Mouse (Mus musculus) skeletal muscle tissue, adult 2 months (tissue): ENCODE data around the gene Csnk2a2.

ENCODE experiments used
- DNase-seq: peaks from one replicate; pipeline ENCODE4 v3.0.0-alpha.2; 2012; ENCODE audit warnings: low read depth, low spot score

The Csnk2a2 gene

GRCm38 (mm10) chr8:95490006-95490405 lies at the start of gene Csnk2a2:
Gene Csnk2a2 (minus strand): TSS chr8:95490039.
- DNase-seq, result no peak

GRCm38 (mm10) chr8:95539487-95539886 lies 49.6 kb upstream of the Csnk2a2 start:
- no peak for DNase-seq

- DNase-seq, result no peak
Measured at GRCm38 (mm10) chr8:95533584-95534387, 43.9 kb upstream of the Csnk2a2 start, which contains the start of gene Ccdc113. Gene Ccdc113 (plus strand): TSS chr8:95534085.

GRCm38 (mm10) chr8:95532206-95532605 lies 42.4 kb upstream of the Csnk2a2 start:
- no peak for DNase-seq

DNA sequence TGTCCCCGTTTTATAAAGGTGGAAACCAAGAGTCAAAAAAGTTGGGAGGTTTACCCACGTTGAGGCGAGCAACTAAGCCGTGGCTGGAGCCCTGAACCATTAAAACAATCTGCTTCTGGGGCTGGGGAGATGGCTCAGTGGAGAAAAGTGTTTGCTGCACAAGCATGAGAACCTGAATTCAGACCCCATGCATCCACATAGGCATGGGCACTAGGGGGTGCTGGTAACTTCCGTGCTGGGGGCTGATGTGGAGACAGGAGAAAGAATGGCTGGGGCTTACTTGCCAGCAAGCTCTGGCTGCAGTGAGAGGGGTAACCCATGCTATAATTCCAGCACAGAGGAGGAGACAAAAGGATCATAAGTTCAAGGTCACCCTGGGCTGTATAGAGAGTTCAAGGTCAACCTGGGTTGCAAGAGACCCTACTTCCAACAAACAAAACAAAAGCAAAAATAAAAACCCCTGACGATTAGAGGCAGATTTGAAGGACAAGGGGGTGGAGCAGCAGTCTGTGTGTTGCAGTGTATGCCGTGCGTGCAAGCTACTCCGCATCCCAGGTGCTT lies 39.0 kb upstream of the Csnk2a2 start:
- DNase-seq, result no peak

- no peak for DNase-seq
Measured at GRCm38 (mm10) chr8:95528194-95528593, 38.4 kb upstream of the Csnk2a2 start.

GRCm38 (mm10) chr8:95523991-95524390 lies 34.2 kb upstream of the Csnk2a2 start:
- DNase-seq, result no peak

- DNase-seq, result no peak
Measured at GRCm38 (mm10) chr8:95516928-95517327, 27.1 kb upstream of the Csnk2a2 start.

DNA sequence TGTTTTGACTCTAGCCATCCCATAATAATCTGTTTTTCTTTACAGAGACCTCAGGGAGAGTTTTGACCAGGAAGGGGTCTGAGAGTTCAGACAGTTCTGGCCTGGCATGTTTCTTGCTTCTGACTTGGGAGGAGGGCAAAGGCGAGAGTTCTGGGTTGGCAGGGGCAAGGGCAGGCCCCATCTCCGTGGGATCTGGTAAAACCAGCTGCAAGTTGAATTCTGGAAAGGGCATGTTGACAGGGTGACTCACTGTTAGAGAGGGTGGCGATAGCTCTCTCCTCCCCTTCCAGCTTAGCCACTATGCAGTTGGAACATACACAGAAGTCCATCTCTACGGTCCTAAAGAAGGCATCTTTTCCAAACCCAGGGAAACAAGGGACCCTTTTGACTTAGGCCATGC lies 23.4 kb upstream of the Csnk2a2 start:
- DNase-seq, result no peak

GRCm38 (mm10) chr8:95512257-95512656 lies 22.4 kb upstream of the Csnk2a2 start:
- DNase-seq, result no peak

DNA sequence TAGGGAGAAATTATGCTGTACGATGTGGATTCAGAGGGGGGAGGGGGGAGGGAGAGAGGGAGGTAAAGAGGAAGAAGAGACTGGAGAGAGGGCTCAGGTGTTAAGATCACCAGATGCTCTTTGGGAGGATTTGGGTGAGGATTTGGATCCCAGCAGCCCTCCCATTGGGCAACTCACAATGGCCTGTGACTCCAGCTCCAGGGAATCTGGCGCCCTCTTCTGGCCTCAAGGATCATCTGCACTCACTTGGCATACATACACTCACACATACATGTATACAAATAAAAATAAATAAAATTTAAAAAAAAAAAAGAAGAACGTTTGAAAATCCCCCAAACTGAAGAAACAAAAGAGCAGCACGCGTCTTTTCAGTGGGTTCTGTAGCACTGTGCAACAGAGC lies 16.4 kb upstream of the Csnk2a2 start:
- DNase-seq, result no peak

GRCm38 (mm10) chr8:95505606-95506005 lies 15.8 kb upstream of the Csnk2a2 start:
- no peak for DNase-seq

GRCm38 (mm10) chr8:95504835-95505234 lies 15.0 kb upstream of the Csnk2a2 start:
- DNase-seq, result no peak

DNA sequence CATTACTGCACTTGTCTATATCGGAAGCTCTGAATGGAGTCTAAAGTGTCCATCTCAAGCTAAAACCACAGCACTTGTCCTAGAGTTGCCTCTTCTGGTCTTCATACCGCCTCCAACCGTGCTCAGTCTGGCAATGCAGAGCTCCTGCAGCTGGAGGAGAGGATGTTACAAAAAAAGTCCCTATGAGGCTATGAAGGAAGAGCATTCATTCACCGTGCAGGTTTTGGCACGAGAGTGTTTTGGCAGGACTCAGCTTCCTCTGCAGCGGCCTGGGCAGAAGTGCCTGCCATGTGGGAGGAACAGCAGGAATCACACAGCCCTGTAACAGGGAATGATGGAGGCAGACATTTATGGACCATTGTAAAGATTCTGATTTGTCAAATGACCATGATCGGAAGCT lies 12.6 kb upstream of the Csnk2a2 start:
- no peak for DNase-seq

- no peak for DNase-seq
Measured at GRCm38 (mm10) chr8:95500436-95500835, 10.6 kb upstream of the Csnk2a2 start.

DNA sequence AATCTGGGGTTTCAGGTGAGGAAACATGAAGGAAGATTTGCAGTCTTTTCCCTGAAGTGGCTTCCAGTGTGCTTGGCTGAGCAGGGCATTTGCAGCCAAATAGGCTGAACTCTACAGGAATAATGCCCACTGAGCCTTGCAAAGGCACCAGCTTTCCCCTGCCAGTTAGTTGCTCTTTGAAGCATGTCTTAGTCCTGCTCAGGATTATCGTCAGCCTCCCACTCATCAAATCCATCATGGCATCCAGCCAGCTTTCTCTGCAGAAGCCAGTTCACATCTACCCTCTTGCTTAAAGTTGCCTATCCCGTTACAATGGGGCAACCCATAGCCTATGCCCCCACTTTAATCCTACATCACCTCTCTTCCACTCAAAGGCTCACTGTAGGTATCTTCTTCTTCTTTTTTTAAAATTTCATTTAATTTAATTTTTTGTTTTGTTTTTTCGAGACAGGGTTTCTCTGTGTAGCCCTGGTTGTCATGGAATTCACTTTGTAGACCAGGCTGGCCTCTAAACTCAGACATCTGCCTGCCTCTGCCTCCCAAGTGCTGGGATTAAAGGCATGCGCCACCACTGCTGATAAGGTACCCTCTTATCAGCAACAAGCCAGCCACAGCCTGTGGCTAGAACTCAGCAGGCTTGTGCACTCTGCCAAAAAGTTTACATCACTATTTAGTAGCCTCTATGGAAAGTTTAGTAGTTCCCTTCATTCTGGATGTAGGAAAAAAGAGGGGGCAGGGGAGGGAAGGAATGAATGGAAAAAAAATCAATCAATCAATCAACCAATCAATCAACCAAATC lies 9.6 kb upstream of the Csnk2a2 start:
- no peak for DNase-seq

DNA sequence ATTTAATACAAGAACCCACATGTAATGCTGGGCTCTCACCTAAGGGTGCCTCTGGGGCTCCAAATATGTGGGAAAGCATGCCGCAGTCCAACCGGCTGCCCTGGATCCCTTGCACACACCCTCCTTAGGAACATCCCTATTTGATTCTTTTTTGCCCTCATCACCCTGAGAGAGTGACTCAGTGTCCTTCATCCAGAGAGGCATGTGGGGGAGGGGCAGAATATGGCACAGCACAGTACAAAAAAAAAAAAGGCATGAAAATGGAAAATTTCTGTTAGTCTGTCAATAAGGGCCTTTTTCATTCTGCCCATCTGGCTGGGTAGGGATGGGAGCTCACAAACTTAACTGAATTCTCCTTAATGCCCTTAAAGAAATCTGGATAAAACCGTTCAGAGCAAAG lies 8.0 kb upstream of the Csnk2a2 start:
- DNase-seq, result no peak

DNA sequence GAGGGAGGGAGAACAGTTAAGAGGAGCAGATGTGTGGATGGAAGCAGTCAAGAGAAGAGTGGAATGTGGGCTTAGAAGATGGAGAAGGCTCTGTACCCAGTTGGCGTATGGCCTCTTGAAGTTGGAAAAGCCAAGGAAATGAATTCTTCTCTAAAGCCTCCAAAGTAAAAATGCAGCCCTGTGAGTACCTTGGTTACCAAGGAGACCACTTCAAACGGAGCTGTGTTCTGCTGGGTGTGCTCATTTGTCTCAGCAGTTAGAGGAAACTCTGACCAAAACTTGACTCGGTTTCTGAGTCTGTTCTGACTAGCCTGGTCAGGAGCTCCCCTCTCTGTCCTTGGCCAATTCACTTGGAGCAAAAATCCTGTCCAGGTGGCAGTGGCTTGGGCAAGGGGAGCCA lies 6.6 kb upstream of the Csnk2a2 start:
- no peak for DNase-seq

GRCm38 (mm10) chr8:95495444-95495843 lies 5.6 kb upstream of the Csnk2a2 start:
- no peak for DNase-seq

DNA sequence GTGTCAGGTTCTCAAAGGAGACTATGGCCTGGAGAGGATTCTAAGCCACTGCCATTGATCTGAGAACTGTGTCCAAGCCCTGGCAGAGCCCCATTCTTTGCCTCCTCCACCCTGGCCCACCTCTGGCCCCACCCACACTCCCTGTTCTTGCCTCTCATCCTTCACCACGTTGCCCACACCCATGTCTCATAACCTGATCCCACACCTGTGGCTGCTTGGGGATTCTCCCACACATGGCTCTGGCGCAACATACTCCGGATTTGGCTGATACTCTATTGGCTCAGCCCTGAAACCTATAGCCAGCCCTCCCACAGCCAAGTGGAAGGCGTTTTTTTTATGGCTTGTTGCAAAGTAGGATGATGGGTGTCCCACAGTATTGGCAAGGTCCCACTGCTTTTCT lies 2.2 kb upstream of the Csnk2a2 start:
- DNase-seq, result no peak

GRCm38 (mm10) chr8:95488698-95489332 lies 1.0 kb downstream of the Csnk2a2 start:
- peak; percentile 32 for DNase-seq
